Mouse (Mus musculus): Measurements from ENCODE around the gene Palm2. TPM values are rescaled to one million over a fixed set of nuclear protein-coding genes. Genes with fewer than 3 reads are reported as not detected.

Palm2 gene
- polyA plus RNA-seq, 1 experiment = 7.7 TPM

GRCm38 (mm10) chr4:57514003-57514937 is 80.2 kb downstream of the Palm2 start:
- no peak for TF ChIP-seq POLR2A (IDR thresholded peaks at IDR 0.05; ENCODE audit: borderline replicate concordance, extremely low read depth, insufficient read depth, insufficient read length, poor library complexity, severe bottlenecking)
- TF ChIP-seq CTCF (IDR thresholded peaks at IDR 0.05; ENCODE audit: borderline replicate concordance, extremely low read depth, insufficient read depth, insufficient read length) = no peak
- DNase-seq (ENCODE audit: low read depth) = peak; percentile 12

DNA sequence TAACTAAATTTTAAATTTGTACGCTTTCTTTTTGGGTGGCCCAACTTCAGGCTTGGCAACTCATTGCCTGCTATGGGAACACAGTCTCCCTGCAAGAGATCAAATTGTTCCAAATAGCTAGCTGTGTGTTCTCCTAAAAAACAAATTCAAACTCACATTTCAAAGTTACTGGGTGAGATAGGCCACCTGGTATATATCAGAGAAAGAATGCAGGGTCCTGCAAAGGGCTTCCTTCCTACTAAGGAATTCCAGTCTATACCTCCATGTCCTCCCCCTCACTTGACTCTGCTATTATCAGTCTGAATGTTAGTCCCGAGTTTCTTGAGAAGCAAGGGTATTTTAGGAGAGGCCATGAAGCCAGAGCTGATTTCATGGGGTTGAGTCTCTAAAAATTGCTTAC is 81.3 kb downstream of the Palm2 start:
- TF ChIP-seq CTCF (IDR thresholded peaks at IDR 0.05; ENCODE audit: borderline replicate concordance, extremely low read depth, insufficient read depth, insufficient read length) (no peak), POLR2A (IDR thresholded peaks at IDR 0.05; ENCODE audit: borderline replicate concordance, extremely low read depth, insufficient read depth, insufficient read length, poor library complexity, severe bottlenecking) (no peak)
- no peak for DNase-seq (ENCODE audit: low read depth)

DNA sequence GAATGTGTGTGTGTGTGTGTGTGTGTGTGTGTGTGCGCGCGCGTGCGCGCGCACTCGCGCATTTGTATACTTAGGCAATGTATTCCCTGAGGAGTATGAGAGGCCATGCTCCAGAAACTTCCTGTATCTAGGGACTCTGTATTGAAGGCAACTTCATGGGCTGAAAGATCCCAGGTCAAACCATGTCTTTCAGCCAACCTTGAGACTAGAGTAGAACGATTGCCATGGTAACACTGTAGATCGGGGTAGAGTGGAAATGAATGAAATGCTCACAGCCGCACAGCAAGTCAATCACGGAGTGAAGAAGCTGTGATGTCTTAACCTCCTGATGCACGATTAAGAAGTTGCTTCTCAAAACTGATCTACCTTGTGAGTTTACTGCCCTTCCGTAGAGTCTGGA is 89.4 kb downstream of the Palm2 start:
- TF ChIP-seq POLR2A (IDR thresholded peaks at IDR 0.05; ENCODE audit: borderline replicate concordance, extremely low read depth, insufficient read depth, insufficient read length, poor library complexity, severe bottlenecking) (no peak), CTCF (IDR thresholded peaks at IDR 0.05; ENCODE audit: borderline replicate concordance, extremely low read depth, insufficient read depth, insufficient read length) (no peak)
- no peak for DNase-seq (ENCODE audit: low read depth)

- DNase-seq (ENCODE audit: low read depth) = no peak
- no peak for TF ChIP-seq POLR2A (IDR thresholded peaks at IDR 0.05; ENCODE audit: borderline replicate concordance, extremely low read depth, insufficient read depth, insufficient read length, poor library complexity, severe bottlenecking)
- no peak for TF ChIP-seq CTCF (IDR thresholded peaks at IDR 0.05; ENCODE audit: borderline replicate concordance, extremely low read depth, insufficient read depth, insufficient read length)
Observed at GRCm38 (mm10) chr4:57524461-57524860, 90.4 kb downstream of the Palm2 start.

DNA sequence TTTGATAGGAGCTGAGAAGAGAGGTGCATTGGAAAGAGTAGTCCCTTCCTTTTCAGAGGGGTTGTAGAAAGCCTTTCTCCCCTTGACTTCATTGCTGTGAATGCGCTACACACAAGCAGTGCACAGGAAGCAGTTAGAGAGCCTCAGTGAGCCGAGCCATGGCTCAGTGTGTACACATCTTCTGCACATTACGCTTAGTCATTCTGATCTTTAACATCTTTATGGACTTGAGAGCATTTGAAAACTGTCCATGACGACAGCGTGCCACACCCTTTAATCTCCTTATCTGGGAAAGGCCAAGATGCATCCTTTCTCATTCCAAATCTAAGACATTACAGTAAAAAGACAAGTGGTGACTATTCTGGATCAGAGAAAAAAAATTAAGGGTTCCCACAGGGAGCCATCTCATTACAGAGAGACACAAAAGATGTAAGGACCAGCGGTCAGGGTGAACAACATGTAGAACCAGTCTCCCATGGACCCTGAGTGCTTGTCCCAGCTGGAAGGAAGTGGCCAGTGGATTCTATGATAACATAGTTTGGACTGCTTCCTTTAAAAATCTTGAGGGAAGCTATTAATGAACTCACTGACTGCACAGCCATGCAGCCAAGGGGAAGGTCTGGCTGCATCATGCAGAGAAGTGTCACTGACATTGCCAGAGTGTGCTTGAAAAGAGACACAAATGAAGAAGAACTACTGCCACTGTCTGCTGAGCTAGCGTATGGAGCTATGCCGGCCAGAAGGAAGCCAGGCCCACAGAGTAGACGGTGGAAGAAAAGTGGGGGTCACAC is 91.4 kb downstream of the Palm2 start:
- TF ChIP-seq POLR2A (IDR thresholded peaks at IDR 0.05; ENCODE audit: borderline replicate concordance, extremely low read depth, insufficient read depth, insufficient read length, poor library complexity, severe bottlenecking) (no peak), CTCF (IDR thresholded peaks at IDR 0.05; ENCODE audit: borderline replicate concordance, extremely low read depth, insufficient read depth, insufficient read length) (no peak)
- no peak for DNase-seq (ENCODE audit: low read depth)

DNA sequence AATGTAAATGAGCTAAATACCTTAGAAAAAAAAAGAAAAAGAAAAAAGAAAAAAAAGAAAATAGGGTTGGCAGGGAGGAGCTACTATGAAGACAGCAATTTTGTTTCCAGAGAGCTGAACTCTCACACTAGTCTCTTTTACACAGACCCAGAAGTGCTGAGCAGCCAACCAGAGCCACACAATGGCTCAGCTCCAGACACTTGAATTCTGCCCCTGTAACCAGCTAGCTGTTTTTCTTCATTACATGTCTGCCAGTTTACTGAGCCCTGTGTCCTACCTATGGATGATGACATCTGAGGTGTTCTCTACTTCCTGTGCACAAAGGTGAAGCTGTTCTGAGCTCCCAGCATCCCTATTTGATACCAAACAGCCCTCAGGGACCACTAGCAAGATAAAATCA is 94.2 kb downstream of the Palm2 start:
- DNase-seq (ENCODE audit: low read depth) = no peak
- TF ChIP-seq CTCF (IDR thresholded peaks at IDR 0.05; ENCODE audit: borderline replicate concordance, extremely low read depth, insufficient read depth, insufficient read length) (no peak), POLR2A (IDR thresholded peaks at IDR 0.05; ENCODE audit: borderline replicate concordance, extremely low read depth, insufficient read depth, insufficient read length, poor library complexity, severe bottlenecking) (no peak)

DNA sequence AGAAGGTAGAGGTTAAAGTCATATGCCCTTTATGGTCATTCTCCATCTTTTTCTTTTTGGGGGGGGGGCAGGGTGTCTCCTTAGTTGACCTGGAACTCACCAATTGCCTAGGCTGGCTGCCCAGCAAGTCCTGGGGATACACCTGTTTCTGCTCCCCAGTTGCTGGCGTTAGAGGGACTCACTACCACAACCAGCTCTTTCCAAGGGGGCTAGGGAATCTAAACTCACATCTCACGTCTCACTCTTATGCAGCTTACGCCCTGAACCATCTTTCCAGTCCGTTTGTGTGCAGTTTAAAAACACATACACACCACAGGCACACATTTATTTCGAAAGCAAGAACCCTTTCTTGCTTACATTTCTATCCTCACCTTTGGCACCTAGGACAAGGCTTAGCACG is 99.6 kb downstream of the Palm2 start:
- no peak for DNase-seq (ENCODE audit: low read depth)
- TF ChIP-seq CTCF (IDR thresholded peaks at IDR 0.05; ENCODE audit: borderline replicate concordance, extremely low read depth, insufficient read depth, insufficient read length) (no peak), POLR2A (IDR thresholded peaks at IDR 0.05; ENCODE audit: borderline replicate concordance, extremely low read depth, insufficient read depth, insufficient read length, poor library complexity, severe bottlenecking) (no peak)

- DNase-seq (ENCODE audit: low read depth) = no peak
- no peak for TF ChIP-seq CTCF (IDR thresholded peaks at IDR 0.05; ENCODE audit: borderline replicate concordance, extremely low read depth, insufficient read depth, insufficient read length)
Observed at GRCm38 (mm10) chr4:57534232-57534631, 100.2 kb downstream of the Palm2 start.

DNA sequence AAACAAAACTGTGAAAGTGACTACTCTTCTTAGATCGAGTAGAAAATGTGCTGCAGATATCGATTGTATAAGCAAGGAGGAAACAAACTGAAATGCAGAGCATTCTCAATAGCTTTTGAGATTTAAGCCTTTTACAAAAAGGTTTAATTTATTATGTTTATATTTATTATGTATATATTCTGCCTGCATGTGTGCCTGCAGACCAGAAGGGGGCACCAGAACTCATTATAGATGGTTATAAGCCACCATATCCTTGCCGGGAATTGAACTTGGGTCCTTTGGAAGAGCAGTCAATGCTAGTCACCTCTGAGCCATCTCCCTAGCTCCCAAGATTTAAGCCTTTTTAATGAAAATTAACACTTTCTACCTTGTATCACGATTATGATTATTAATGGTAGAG is 101.0 kb downstream of the Palm2 start:
- DNase-seq (ENCODE audit: low read depth) = no peak
- TF ChIP-seq CTCF (IDR thresholded peaks at IDR 0.05; ENCODE audit: borderline replicate concordance, extremely low read depth, insufficient read depth, insufficient read length) (no peak), POLR2A (IDR thresholded peaks at IDR 0.05; ENCODE audit: borderline replicate concordance, extremely low read depth, insufficient read depth, insufficient read length, poor library complexity, severe bottlenecking) (no peak)

DNA sequence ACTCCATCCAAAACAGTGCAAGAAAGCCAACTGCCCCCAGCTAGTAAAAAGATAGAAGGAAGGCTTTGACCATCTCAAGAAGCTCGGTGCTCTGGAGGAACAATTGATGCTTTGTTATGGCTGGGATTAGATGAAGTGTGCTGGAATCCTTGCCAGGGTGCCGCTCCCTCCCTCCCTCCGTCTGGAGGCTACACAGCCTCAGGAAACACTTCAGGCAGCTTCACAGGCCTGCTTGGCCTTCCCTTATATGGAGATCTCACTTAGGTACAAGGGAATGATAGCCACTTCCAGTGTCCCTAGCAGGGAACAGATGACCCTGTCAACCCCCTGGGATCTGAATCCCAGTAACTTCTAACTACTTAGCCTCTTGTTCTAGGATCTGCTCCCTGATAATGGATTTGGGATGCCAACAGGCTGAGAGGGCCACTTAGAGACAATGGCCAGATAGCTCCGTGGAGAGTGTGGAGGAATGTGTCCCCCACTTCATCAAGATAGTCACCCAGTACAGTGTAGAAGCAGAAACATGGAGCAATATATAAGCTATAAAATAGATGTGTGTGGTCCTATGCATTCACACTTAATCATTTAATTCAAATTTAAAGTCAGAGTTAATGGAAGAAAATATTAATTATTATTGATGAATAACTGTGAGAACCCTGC is 104.1 kb downstream of the Palm2 start:
- DNase-seq (ENCODE audit: low read depth) = peak; percentile 46
- TF ChIP-seq POLR2A (IDR thresholded peaks at IDR 0.05; ENCODE audit: borderline replicate concordance, extremely low read depth, insufficient read depth, insufficient read length, poor library complexity, severe bottlenecking) (no peak), CTCF (IDR thresholded peaks at IDR 0.05; ENCODE audit: borderline replicate concordance, extremely low read depth, insufficient read depth, insufficient read length) (no peak)

DNA sequence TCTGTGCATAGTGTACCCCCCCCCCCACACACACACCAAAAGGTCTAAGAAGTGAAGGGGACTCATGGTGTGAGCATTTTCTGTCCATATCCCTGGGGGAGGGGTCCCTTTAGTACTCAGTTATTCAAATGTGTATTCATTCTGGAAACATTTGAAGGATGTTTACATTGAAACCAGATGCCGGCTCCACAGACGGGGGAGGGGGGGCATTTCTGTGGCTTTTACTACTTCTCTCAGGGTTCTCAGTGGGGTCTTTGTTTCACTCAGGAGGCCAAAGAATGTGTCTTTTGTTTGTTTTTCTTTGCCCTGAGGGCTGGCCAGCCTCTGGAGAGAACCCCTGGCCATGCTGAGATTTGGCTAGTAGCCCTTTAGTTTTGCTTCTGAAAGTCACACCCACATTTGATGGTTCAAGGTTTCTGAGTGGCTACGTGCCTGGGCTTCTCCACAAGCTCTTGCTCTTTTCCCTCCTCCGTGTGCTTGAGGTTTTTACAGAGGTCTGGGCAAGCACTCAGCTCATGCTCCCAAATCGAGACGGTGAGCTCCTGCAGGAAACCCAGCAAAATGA is 109.7 kb downstream of the Palm2 start:
- TF ChIP-seq CTCF (IDR thresholded peaks at IDR 0.05; ENCODE audit: borderline replicate concordance, extremely low read depth, insufficient read depth, insufficient read length) (no peak), POLR2A (IDR thresholded peaks at IDR 0.05; ENCODE audit: borderline replicate concordance, extremely low read depth, insufficient read depth, insufficient read length, poor library complexity, severe bottlenecking) (no peak)
- DNase-seq (ENCODE audit: low read depth) = peak; percentile 88

All from brain, embryonic 14.5 days (tissue).